Mouse (Mus musculus): Measurements from ENCODE around the gene Fbxo44. TPM values are rescaled to one million over a fixed set of nuclear protein-coding genes. Genes with fewer than 3 reads are reported as not detected.

The Fbxo44 gene
- polyA plus RNA-seq, 1 experiment from 2014 or later = 60.8 TPM

DNA sequence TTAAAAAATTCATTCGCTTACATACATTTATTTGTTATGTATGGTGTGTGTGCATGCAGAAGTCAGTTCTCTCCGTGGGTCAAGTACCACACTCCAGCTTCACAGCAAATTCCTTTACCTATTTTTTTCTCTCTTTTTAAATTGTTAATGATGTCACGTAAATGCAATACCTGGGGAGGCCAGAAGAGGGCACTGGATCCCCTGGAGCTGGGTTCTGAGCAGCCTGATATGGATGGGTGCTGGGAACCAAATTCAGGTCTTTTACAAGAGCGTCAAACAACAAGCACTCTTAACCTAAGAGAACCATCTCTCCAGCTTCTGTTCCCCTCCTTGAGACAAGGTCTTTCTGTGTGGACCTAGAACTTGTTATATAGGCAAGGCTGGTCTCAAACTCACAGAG, 43.6 kb downstream of the Fbxo44 start:
- WGBS = 82% methylated on average over 4 of the region's 4 CpGs
- H3K27ac ChIP-seq (ENCODE audit: low read depth, low read length) = no peak overlapping the region
- H3K9ac ChIP-seq (ENCODE audit: low read length) = no peak overlapping the region
- H3K4me1 ChIP-seq (ENCODE audit: control insufficient read depth, insufficient read depth, low read length) = peaks cover 2% of the 10 kb centered on the region; the same call in 1 of the 2 replicates
- H3K36me3 ChIP-seq (ENCODE audit: control insufficient read depth, insufficient read depth, low read length) = no peaks in the 10 kb centered on the region
- DNase-seq (ENCODE audit: low spot score) (no peak), ATAC-seq (ENCODE audit: insufficient read depth, low FRiP score, low TSS enrichment) (no peak)
- no peak overlapping the region for H3K4me3 ChIP-seq (ENCODE audit: low read depth, low read length)
- no peaks in the 10 kb centered on the region for H3K9me3 ChIP-seq (ENCODE audit: control insufficient read depth, low read length)
- no peaks in the 10 kb centered on the region for H3K27me3 ChIP-seq (ENCODE audit: control insufficient read depth, insufficient read depth, low read length)
- H3K4me2 ChIP-seq (ENCODE audit: low read depth) = no peak overlapping the region

DNA sequence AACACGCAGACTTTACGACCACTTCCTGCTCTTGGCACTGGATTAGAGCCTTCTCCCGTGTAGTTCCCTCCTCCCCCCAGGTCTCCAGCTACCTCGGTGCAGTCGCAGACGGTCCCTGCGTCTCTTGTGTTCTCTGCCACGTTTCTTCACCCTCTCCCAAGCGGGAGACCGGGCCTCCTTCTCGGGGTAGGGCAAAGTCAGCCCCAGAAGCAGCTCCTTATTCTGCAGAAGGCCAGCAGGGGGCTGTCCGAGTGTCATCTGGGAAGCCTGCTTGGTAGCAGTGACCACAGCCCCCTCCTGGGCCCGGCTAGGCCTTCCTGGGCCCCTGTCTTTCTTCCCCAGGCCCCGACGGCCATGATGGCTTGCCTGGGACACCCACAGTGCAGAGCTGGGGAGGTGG, 44.8 kb downstream of the Fbxo44 start:
- DNase-seq (ENCODE audit: low spot score) (peak; percentile 57), ATAC-seq (ENCODE audit: insufficient read depth, low FRiP score, low TSS enrichment) (no peak; the same call in 1 of the 2 replicates)
- Histone ChIP-seq H3K4me1 (ENCODE audit: control insufficient read depth, insufficient read depth, low read length) (peaks cover 2% of the 10 kb centered on the region; the same call in 1 of the 2 replicates), H3K27me3 (ENCODE audit: control insufficient read depth, insufficient read depth, low read length) (no peaks in the 10 kb centered on the region), H3K36me3 (ENCODE audit: control insufficient read depth, insufficient read depth, low read length) (no peaks in the 10 kb centered on the region), H3K9me3 (ENCODE audit: control insufficient read depth, low read length) (no peaks in the 10 kb centered on the region), H3K4me2 (ENCODE audit: low read depth) (no peak overlapping the region), H3K4me3 (ENCODE audit: low read depth, low read length) (no peak overlapping the region), H3K9ac (ENCODE audit: low read length) (0 out of 2 replicates have a peak overlapping the region, but pooled peaks have one; percentile 35), H3K27ac (ENCODE audit: low read depth, low read length) (0 out of 2 replicates have a peak overlapping the region, but pooled peaks have one; percentile 3)
- WGBS = 7% methylated on average over 15 of the region's 15 CpGs

DNA sequence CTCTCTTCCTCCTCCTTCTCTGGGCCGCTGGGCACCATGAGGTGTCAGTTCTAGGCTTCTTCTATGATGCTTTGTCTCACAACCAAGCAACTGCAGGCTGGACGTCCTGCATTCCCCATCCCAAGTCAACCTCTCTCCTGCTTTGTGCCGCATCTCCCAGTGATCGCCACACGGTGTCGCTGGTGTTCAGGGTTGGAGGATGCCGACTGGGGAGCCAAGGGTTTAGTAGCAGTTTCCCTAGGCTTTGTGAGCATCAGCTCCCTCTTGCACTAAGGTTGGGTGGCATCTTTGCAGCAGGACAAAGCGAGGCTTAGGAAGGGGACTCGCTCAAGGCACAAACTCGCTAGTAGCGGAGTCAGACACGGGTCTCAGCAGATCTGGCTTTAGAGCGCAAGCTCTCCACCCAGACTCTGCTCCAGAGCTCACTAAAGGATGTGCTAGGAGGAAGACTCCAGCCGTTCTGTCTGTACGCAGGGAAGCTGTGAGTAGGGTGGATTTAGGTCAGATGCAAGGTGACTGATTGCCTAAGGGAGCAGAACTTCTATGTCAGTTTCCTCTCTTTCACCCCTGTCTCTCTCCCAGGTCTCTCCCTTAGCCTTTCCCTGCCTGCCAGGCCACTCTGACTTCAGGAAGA, 45.4 kb downstream of the Fbxo44 start:
- Histone ChIP-seq H3K36me3 (ENCODE audit: control insufficient read depth, insufficient read depth, low read length) (no peaks in the 10 kb centered on the region), H3K4me1 (ENCODE audit: control insufficient read depth, insufficient read depth, low read length) (peaks cover 2% of the 10 kb centered on the region; the same call in 1 of the 2 replicates), H3K4me3 (ENCODE audit: low read depth, low read length) (no peak overlapping the region), H3K4me2 (ENCODE audit: low read depth) (no peak overlapping the region), H3K27ac (ENCODE audit: low read depth, low read length) (no peak overlapping the region), H3K9ac (ENCODE audit: low read length) (no peak overlapping the region), H3K27me3 (ENCODE audit: control insufficient read depth, insufficient read depth, low read length) (no peaks in the 10 kb centered on the region), H3K9me3 (ENCODE audit: control insufficient read depth, low read length) (no peaks in the 10 kb centered on the region)
- WGBS = 5% methylated on average over 15 of the region's 15 CpGs
- ATAC-seq (ENCODE audit: insufficient read depth, low FRiP score, low TSS enrichment) (peak; percentile 70), DNase-seq (ENCODE audit: low spot score) (peak; percentile 93)

DNA sequence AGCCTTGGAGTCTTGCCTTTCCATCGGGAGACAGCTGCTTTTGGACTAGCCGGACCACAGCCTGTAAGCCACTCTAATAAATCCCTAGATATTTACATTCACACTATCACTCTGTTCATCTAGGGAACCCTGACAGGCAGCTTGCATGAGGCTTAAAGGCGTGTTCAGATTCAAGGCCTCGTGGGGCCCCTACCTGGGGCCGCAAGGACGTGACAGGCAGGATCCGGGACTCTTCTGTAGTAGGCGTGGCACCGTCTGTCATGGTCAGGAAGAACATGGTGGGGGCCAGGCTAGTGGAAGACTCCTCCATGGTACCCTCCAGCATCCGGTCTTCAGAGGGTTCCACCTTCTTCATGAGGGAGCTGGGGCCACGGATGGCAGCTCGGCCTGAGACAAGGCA, 47.8 kb downstream of the Fbxo44 start:
- Histone ChIP-seq H3K4me2 (ENCODE audit: low read depth) (no peak overlapping the region), H3K27me3 (ENCODE audit: control insufficient read depth, insufficient read depth, low read length) (no peaks in the 10 kb centered on the region), H3K4me1 (ENCODE audit: control insufficient read depth, insufficient read depth, low read length) (peaks cover 12% of the 10 kb centered on the region), H3K9me3 (ENCODE audit: control insufficient read depth, low read length) (no peaks in the 10 kb centered on the region), H3K36me3 (ENCODE audit: control insufficient read depth, insufficient read depth, low read length) (no peaks in the 10 kb centered on the region), H3K4me3 (ENCODE audit: low read depth, low read length) (no peak overlapping the region), H3K9ac (ENCODE audit: low read length) (no peak overlapping the region), H3K27ac (ENCODE audit: low read depth, low read length) (no peak overlapping the region)
- WGBS = 88% methylated on average over 12 of the region's 12 CpGs
- ATAC-seq (ENCODE audit: insufficient read depth, low FRiP score, low TSS enrichment) = no peak
- DNase-seq (ENCODE audit: low spot score) = no peak

DNA sequence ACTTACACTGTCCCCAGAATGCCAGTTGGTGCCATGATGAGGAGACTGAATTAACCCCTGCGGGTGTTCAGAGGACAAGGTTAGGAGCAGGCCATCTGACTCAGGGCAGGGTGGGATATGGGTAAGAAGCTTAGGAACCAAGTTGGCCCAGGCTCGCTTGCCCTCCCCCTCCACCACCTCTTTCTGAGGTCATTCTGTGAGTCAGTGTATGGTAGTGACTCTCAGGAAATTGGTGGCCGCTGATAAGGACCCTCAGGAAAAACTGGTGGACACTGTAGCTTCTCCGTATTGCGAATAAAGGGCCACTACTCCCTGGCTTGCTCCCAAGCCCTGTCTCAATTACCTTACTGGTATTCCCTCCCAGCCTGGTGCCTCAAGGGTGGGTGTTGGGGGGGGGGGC, 51.1 kb downstream of the Fbxo44 start:
- Histone ChIP-seq H3K4me3 (ENCODE audit: low read depth, low read length) (no peak overlapping the region), H3K9ac (ENCODE audit: low read length) (no peak overlapping the region), H3K36me3 (ENCODE audit: control insufficient read depth, insufficient read depth, low read length) (no peaks in the 10 kb centered on the region), H3K4me2 (ENCODE audit: low read depth) (no peak overlapping the region), H3K27ac (ENCODE audit: low read depth, low read length) (no peak overlapping the region), H3K4me1 (ENCODE audit: control insufficient read depth, insufficient read depth, low read length) (peaks cover 10% of the 10 kb centered on the region), H3K9me3 (ENCODE audit: control insufficient read depth, low read length) (no peaks in the 10 kb centered on the region), H3K27me3 (ENCODE audit: control insufficient read depth, insufficient read depth, low read length) (no peaks in the 10 kb centered on the region)
- 94% methylated on average over 5 of the region's 5 CpGs for WGBS
- no peak for ATAC-seq (ENCODE audit: insufficient read depth, low FRiP score, low TSS enrichment)
- no peak for DNase-seq (ENCODE audit: low spot score)

DNA sequence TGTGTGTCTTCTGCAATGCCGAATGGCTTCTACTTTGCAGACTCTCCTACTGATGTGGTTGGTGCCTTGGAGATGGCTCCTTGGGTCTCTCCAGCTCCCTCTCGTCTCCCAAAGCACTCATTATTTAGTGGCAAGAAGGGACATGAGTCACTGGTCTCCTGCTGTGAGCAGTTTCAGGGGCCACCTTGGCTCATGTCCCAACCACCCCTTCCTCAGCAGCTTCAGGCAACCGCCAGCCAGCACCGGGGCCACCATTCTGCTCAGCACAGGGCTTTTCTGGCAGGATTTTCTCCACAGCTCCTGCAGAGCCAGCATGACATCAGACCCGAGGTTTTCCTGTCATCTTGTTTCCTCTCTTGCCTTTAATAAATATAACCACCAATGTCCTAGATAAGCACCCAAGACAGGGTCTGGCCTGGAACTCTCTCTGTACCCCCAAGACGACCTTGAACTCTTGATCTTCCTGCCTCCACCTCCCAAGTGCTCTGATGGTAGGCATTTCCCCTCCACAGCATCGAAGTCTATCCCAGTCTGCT, 51.6 kb downstream of the Fbxo44 start:
- no peak for ATAC-seq (ENCODE audit: insufficient read depth, low FRiP score, low TSS enrichment)
- Histone ChIP-seq H3K9ac (ENCODE audit: low read length) (no peak overlapping the region), H3K9me3 (ENCODE audit: control insufficient read depth, low read length) (no peaks in the 10 kb centered on the region), H3K27me3 (ENCODE audit: control insufficient read depth, insufficient read depth, low read length) (no peaks in the 10 kb centered on the region), H3K36me3 (ENCODE audit: control insufficient read depth, insufficient read depth, low read length) (no peaks in the 10 kb centered on the region), H3K4me1 (ENCODE audit: control insufficient read depth, insufficient read depth, low read length) (peaks cover 10% of the 10 kb centered on the region), H3K4me3 (ENCODE audit: low read depth, low read length) (no peak overlapping the region), H3K27ac (ENCODE audit: low read depth, low read length) (no peak overlapping the region), H3K4me2 (ENCODE audit: low read depth) (no peak overlapping the region)
- DNase-seq (ENCODE audit: low spot score) = no peak
- WGBS = 57% methylated on average over 7 of the region's 7 CpGs

DNA sequence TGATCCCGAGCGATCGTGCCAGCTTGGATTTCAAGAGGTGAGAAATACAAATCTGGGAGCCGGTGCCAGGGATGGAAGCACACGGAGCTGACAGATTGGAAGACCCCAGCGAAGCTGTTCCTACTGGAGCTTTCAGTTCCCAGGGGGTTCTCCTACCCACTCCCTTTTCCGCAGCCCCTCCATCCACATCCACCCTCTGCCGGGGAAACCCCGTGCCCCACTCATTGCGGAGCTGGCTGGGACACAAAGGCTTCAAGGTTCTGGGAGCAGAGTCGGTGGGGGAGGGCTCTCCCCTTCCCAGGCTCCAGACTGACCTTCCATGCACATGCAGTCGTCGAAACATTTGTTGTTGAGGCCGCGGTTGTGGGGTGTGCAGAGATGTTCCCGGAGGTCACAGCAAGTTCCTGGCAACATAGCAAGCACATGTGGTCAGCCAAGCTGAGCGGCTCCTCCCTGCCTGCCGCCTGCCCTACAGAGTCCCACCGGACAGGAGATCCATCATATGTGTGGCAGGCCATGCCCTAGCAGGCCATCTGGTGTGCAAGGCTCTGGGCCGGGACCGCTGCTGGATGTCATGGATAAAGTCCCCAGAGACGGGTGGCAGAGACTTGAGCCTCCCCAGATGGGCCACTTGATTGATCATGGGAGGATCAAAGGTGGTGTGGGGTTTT, 52.5 kb downstream of the Fbxo44 start:
- Histone ChIP-seq H3K9me3 (ENCODE audit: control insufficient read depth, low read length) (no peaks in the 10 kb centered on the region), H3K4me1 (ENCODE audit: control insufficient read depth, insufficient read depth, low read length) (peaks cover 10% of the 10 kb centered on the region), H3K27me3 (ENCODE audit: control insufficient read depth, insufficient read depth, low read length) (no peaks in the 10 kb centered on the region), H3K27ac (ENCODE audit: low read depth, low read length) (peak overlapping the region; percentile 79), H3K36me3 (ENCODE audit: control insufficient read depth, insufficient read depth, low read length) (no peaks in the 10 kb centered on the region), H3K4me3 (ENCODE audit: low read depth, low read length) (no peak overlapping the region), H3K9ac (ENCODE audit: low read length) (peak overlapping the region; percentile 27), H3K4me2 (ENCODE audit: low read depth) (peak overlapping the region; percentile 18; the same call in 1 of the 2 replicates)
- ATAC-seq (ENCODE audit: insufficient read depth, low FRiP score, low TSS enrichment) (peak; percentile 57; the same call in 1 of the 2 replicates), DNase-seq (ENCODE audit: low spot score) (peak; percentile 62)
- 33% methylated on average over 22 of the region's 22 CpGs for WGBS

DNA sequence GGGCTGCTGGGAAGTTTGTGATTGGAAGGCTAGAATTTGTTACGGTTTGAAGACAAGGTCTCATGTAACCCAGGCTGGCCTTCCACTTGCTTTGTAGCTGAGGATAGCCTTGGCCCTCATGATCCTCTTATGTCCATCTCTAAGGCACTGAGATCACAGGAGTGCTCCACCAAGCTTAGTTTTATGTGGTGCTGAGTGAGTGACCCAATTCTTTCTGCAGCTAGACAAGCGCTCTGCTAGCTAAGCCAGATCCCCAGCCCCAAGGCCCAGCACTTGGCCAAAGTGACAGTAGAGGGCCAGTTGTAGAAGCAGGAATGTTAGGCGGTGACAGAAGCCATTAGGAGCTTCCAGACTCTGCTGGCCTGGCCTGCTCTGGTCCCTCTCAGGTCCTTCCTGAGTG, 56.1 kb downstream of the Fbxo44 start:
- H3K4me2 ChIP-seq (ENCODE audit: low read depth) = no peak overlapping the region
- no peak overlapping the region for H3K27ac ChIP-seq (ENCODE audit: low read depth, low read length)
- no peak overlapping the region for H3K9ac ChIP-seq (ENCODE audit: low read length)
- H3K36me3 ChIP-seq (ENCODE audit: control insufficient read depth, insufficient read depth, low read length) = no peaks in the 10 kb centered on the region; the same call in 1 of the 2 replicates
- H3K4me3 ChIP-seq (ENCODE audit: low read depth, low read length) = no peak overlapping the region
- H3K27me3 ChIP-seq (ENCODE audit: control insufficient read depth, insufficient read depth, low read length) = no peaks in the 10 kb centered on the region
- DNase-seq (ENCODE audit: low spot score) (no peak), ATAC-seq (ENCODE audit: insufficient read depth, low FRiP score, low TSS enrichment) (no peak)
- H3K4me1 ChIP-seq (ENCODE audit: control insufficient read depth, insufficient read depth, low read length) = peaks cover 16% of the 10 kb centered on the region
- H3K9me3 ChIP-seq (ENCODE audit: control insufficient read depth, low read length) = no peaks in the 10 kb centered on the region
- 79% methylated on average over 3 of the region's 3 CpGs for WGBS
